Mouse (Mus musculus) kidney, embryonic 16.5 days (tissue): Measurements from ENCODE around the gene Naa38. TPM values are rescaled to one million over a fixed set of nuclear protein-coding genes. Genes with fewer than 3 reads are reported as not detected.

Experiments used
- ATAC-seq: fragments of 200-750 bp; cut with Nextera tagmentation; 2 replicates; pipeline ENCODE4 v1.8.0; 2017; ENCODE audit warnings: moderate TSS enrichment; ENCODE audit not compliant: low FRiP score, low TSS enrichment
- H3K27ac ChIP-seq: fragments of 300-500 bp; sonication (generic); 2 replicates; pipeline ENCODE4 v1.5.1; 2014; ENCODE audit warnings: low read length
- H3K27me3 ChIP-seq: fragments of 300-500 bp; sonication (generic); 2 replicates; pipeline ENCODE4 v1.6.1; 2014; ENCODE audit warnings: low read length, control low read depth, mixed read lengths; ENCODE audit not compliant: insufficient read depth
- H3K36me3 ChIP-seq: fragments of 300-500 bp; sonication (generic); 2 replicates; pipeline ENCODE4 v1.6.1; 2014; ENCODE audit warnings: low read length, control low read depth, mixed read lengths; ENCODE audit not compliant: insufficient read depth
- H3K4me1 ChIP-seq: fragments of 300-500 bp; sonication (generic); 2 replicates; pipeline ENCODE4 v1.6.1; 2014; ENCODE audit warnings: low read length, control low read depth, mixed read lengths; ENCODE audit not compliant: insufficient read depth
- H3K4me2 ChIP-seq: fragments of 300-500 bp; sonication (generic); replicated peaks from 2 replicates; pipeline ENCODE4 v1.6.1; 2014; ENCODE audit warnings: low read depth, low read length
- H3K4me3 ChIP-seq: fragments of 300-500 bp; sonication (generic); 2 replicates; pipeline ENCODE4 v1.5.1; 2014; ENCODE audit warnings: mild to moderate bottlenecking, low read length
- H3K9ac ChIP-seq: fragments of 300-500 bp; sonication (generic); replicated peaks from 2 replicates; pipeline ENCODE4 v1.6.1; 2014; ENCODE audit warnings: low read length
- H3K9me3 ChIP-seq: fragments of 300-500 bp; sonication (generic); 2 replicates; pipeline ENCODE4 v1.6.1; 2016; ENCODE audit warnings: low read length, control low read depth
- WGBS: fragments of 180-500 bp; shearing (Covaris S2); extraction: QIAGEN DNeasy Blood & Tissue Kit; methylation state at CpG from one replicate; pipeline ENCODE4 v1.1.7; 2014; 5-methylcytosine and 5-hydroxymethylcytosine counted together
- polyA plus RNA-seq: library from polyadenylated mRNA; unstranded; fragments of >200 nt; fragmentation: Nextera tagmentation; extraction: Ambion mirVana; gene quantifications from 2 replicates; pipeline ENCODE4 v1.2.1, GENCODE M21; 2015

Gene Naa38
- polyA plus RNA-seq, 1 experiment from 2014 or later, result 150 TPM

GRCm38 (mm10) chr11:69372780-69373170 lies 22.5 kb upstream of the Naa38 start:
- Histone ChIP-seq H3K9ac (no peak overlapping the region), H3K4me2 (no peak overlapping the region), H3K36me3 (peaks cover 21% of the 10 kb centered on the region), H3K27me3 (no peaks in the 10 kb centered on the region), H3K27ac (no peak overlapping the region), H3K4me1 (peaks cover 31% of the 10 kb centered on the region), H3K4me3 (no peak overlapping the region), H3K9me3 (no peaks in the 10 kb centered on the region)
- WGBS, result 71% methylated on average over 3 of the region's 3 CpGs
- no peak for ATAC-seq

DNA sequence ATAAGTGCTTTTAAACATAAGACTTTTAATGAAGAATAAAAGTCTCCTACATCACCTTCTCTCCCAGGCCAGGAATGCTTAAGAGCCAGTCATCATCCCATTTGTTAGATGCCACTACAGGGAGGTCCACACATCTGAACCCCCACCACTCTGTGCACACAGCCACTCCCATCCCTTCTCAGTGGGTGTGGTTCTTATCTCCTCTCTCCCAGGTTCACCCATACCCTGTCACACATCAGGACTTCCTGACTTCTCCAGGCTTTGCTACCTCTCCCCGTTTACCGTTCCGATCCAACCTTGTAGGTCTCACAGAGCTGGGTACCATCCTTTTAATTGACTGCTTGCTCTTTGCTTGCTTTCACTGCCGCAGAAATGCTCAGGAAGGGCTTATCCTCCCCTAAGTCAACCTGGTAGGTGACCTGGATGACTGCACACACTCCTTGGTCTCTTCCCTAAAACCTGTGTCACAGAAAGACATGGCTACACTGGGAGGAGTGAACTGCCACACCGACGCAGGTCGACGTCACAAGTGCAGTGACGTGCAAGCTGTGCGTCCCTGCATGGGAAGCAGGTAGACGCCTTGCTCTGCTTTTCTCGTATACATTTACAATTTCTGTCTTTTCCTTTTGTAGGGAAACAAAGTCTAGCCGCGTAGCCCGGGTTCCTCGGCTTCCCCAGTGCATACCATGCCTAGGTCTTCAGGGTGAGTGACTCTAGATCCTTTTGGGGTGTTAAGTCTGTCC lies 21.9 kb upstream of the Naa38 start:
- 92% methylated on average over 16 of the region's 16 CpGs for WGBS
- Histone ChIP-seq H3K36me3 (peaks cover 21% of the 10 kb centered on the region), H3K9me3 (no peaks in the 10 kb centered on the region), H3K27me3 (no peaks in the 10 kb centered on the region), H3K4me2 (no peak overlapping the region), H3K4me3 (no peak overlapping the region), H3K9ac (no peak overlapping the region), H3K4me1 (peaks cover 27% of the 10 kb centered on the region), H3K27ac (no peak overlapping the region)
- no peak for ATAC-seq

- 93% methylated on average over 4 of the region's 4 CpGs for WGBS
- Histone ChIP-seq H3K27ac (no peak overlapping the region), H3K27me3 (no peaks in the 10 kb centered on the region), H3K36me3 (peaks cover 25% of the 10 kb centered on the region), H3K4me3 (no peak overlapping the region), H3K9me3 (no peaks in the 10 kb centered on the region), H3K4me2 (no peak overlapping the region), H3K4me1 (peaks cover 22% of the 10 kb centered on the region), H3K9ac (no peak overlapping the region)
- no peak for ATAC-seq
Observed at GRCm38 (mm10) chr11:69375646-69376045, 19.6 kb upstream of the Naa38 start.

DNA sequence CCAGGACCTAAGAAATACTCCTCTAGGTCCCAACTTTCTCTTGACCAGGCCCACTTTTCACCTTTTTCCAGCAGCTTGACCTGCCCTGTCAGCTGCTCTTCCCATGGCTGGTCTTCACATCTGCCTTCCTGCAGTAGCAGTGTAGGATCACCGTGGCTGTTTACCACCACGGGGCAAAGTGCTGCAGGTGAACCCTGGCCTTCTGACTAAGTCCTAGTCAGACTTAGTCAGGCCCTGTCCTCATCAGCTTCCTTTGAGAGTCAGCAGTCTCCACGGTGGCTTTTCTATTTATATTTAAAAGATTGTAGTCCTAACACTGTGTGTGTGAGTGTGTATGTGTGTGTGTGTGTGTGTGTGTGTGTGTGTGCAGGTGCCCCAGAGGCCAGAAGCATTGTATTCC lies 17.5 kb upstream of the Naa38 start:
- H3K27me3 ChIP-seq, result no peaks in the 10 kb centered on the region
- no peak overlapping the region for H3K27ac ChIP-seq
- no peaks in the 10 kb centered on the region for H3K9me3 ChIP-seq
- peaks cover 2% of the 10 kb centered on the region; the same call in 1 of the 2 replicates for H3K4me1 ChIP-seq
- H3K9ac ChIP-seq, result no peak overlapping the region
- ATAC-seq, result peak; percentile 71
- no peak overlapping the region for H3K4me2 ChIP-seq
- H3K4me3 ChIP-seq, result no peak overlapping the region
- peaks cover 23% of the 10 kb centered on the region for H3K36me3 ChIP-seq
- 77% methylated on average over 3 of the region's 3 CpGs for WGBS

DNA sequence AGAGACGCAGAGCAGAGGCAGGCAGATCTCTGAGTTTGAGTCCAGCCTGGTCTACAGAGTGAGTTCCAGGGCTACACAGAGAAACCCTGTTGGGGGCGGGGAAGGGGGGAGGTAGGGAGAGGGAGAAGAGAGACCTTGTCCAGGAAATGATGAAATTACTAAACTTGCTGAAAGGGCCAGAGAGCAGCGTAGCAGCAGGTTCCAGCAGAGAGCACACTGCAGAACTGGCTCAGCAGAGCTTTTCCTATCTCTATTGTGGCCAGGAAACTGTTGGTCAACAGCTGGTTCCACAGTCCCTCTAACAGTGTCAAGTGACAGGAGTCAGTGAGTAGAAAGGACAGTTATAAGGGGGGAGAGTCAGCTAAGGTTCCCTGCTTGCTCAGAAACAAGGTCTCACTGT lies 15.7 kb upstream of the Naa38 start:
- Histone ChIP-seq H3K4me2 (no peak overlapping the region), H3K27me3 (no peaks in the 10 kb centered on the region), H3K9me3 (no peaks in the 10 kb centered on the region), H3K4me3 (no peak overlapping the region), H3K9ac (no peak overlapping the region), H3K36me3 (peaks cover 12% of the 10 kb centered on the region; the same call in 1 of the 2 replicates), H3K27ac (no peak overlapping the region), H3K4me1 (no peaks in the 10 kb centered on the region)
- 76% methylated on average over 3 of the region's 3 CpGs for WGBS
- ATAC-seq, result no peak

- Histone ChIP-seq H3K4me2 (no peak overlapping the region), H3K4me1 (no peaks in the 10 kb centered on the region), H3K27me3 (no peaks in the 10 kb centered on the region), H3K4me3 (no peak overlapping the region), H3K9ac (no peak overlapping the region), H3K27ac (no peak overlapping the region), H3K36me3 (peaks cover 7% of the 10 kb centered on the region; the same call in 1 of the 2 replicates), H3K9me3 (no peaks in the 10 kb centered on the region)
- WGBS, result 87% methylated on average over 6 of the region's 6 CpGs
- ATAC-seq, result no peak
Observed at GRCm38 (mm10) chr11:69381356-69381755, 13.9 kb upstream of the Naa38 start.

GRCm38 (mm10) chr11:69382478-69383105 lies 12.7 kb upstream of the Naa38 start:
- H3K27me3 ChIP-seq, result no peaks in the 10 kb centered on the region
- no peak overlapping the region for H3K9ac ChIP-seq
- no peak for ATAC-seq
- no peak overlapping the region for H3K4me2 ChIP-seq
- no peaks in the 10 kb centered on the region for H3K9me3 ChIP-seq
- WGBS, result 50% methylated on average over 10 of the region's 10 CpGs
- no peaks in the 10 kb centered on the region for H3K4me1 ChIP-seq
- peaks cover 5% of the 10 kb centered on the region; the same call in 1 of the 2 replicates for H3K36me3 ChIP-seq
- H3K27ac ChIP-seq, result no peak overlapping the region
- H3K4me3 ChIP-seq, result no peak overlapping the region

- no peak for ATAC-seq
- Histone ChIP-seq H3K9me3 (no peaks in the 10 kb centered on the region), H3K4me1 (0 out of 2 replicates have a peak, but pooled peaks cover 1% of the 10 kb centered on the region), H3K4me3 (no peak overlapping the region), H3K27ac (no peak overlapping the region), H3K36me3 (0 out of 2 replicates have a peak, but pooled peaks cover 4% of the 10 kb centered on the region), H3K27me3 (no peaks in the 10 kb centered on the region), H3K4me2 (no peak overlapping the region), H3K9ac (no peak overlapping the region)
- WGBS, result 67% methylated on average over 6 of the region's 6 CpGs
Observed at GRCm38 (mm10) chr11:69384979-69385378, 10.3 kb upstream of the Naa38 start.

DNA sequence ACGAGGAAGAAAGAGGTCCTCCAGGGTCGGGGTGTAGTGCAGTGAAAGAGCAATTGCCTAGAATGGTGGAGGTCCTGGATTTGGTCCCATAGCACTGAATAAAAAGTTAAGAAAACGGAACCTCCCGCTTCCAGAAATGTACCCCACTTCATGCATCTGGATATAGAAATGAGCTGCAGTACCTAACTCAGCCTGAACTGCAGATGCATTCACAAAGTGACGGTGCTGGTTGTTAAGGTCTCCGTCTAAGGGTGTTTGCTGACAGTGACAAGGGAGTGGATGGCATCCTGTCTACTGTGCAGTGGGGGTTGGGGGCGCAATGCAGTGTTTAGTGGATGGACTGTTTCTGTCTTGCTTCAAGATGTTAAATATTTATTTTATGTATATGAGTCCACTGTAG lies 8.5 kb upstream of the Naa38 start:
- 75% methylated on average over 7 of the region's 7 CpGs for WGBS
- Histone ChIP-seq H3K9ac (no peak overlapping the region), H3K4me3 (no peak overlapping the region), H3K36me3 (no peaks in the 10 kb centered on the region), H3K4me2 (no peak overlapping the region), H3K27me3 (no peaks in the 10 kb centered on the region), H3K9me3 (no peaks in the 10 kb centered on the region), H3K27ac (no peak overlapping the region), H3K4me1 (0 out of 2 replicates have a peak, but pooled peaks cover 5% of the 10 kb centered on the region)
- no peak for ATAC-seq

GRCm38 (mm10) chr11:69388680-69389079 lies 6.6 kb upstream of the Naa38 start:
- ATAC-seq, result no peak
- 0 out of 2 replicates have a peak, but pooled peaks cover 5% of the 10 kb centered on the region for H3K4me1 ChIP-seq
- H3K9me3 ChIP-seq, result no peaks in the 10 kb centered on the region
- H3K36me3 ChIP-seq, result 0 out of 2 replicates have a peak, but pooled peaks cover 2% of the 10 kb centered on the region
- no peak overlapping the region for H3K4me2 ChIP-seq
- no peak overlapping the region for H3K4me3 ChIP-seq
- 94% methylated on average over 4 of the region's 4 CpGs for WGBS
- H3K27ac ChIP-seq, result no peak overlapping the region
- H3K9ac ChIP-seq, result no peak overlapping the region
- no peaks in the 10 kb centered on the region for H3K27me3 ChIP-seq
